Mouse (Mus musculus) spleen, postnatal 14 days (tissue): ENCODE results near the gene Nat8.
"Not testable (repeated sequence)": the region's sequence is repeated elsewhere in the genome, so short reads cannot be mapped to it uniquely, and the experiment has no call there.

ENCODE experiments used
- DNase-seq, 2 experiments: peaks; one replicate each; pipeline ENCODE4 v3.0.0; 2021 to 2022; ENCODE audit warnings: low spot score in 2 of 2

Gene Nat8

DNA sequence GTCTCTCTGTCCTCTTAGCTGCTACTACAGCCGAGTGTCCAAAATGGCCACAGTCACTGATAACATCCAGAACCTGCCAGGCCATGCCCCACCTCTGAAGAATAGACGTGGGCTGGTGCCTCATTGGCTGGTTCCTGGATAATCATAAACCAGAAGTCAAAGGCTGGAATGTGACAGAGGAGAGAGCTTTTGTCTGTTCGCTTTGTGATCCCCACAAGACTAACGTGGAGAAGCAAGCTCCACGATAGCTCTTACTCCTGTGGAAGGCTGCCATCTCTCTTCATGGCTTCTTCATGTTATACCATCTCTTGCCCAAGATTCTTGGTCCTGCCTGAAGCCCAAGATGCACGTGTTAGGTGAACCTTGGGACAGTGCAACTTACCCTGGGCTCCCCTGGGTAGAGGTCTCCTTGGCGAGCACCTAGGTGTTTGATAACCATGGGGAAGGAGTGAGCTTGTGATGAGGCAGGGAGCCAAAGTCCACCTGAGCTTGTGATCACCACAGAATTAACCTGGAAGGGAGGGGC, at the start of gene Nat8:
Gene Nat8, minus strand, starts transcription at position 287 of the 526 bp plus-strand sequence.
- DNase-seq = no peak

DNA sequence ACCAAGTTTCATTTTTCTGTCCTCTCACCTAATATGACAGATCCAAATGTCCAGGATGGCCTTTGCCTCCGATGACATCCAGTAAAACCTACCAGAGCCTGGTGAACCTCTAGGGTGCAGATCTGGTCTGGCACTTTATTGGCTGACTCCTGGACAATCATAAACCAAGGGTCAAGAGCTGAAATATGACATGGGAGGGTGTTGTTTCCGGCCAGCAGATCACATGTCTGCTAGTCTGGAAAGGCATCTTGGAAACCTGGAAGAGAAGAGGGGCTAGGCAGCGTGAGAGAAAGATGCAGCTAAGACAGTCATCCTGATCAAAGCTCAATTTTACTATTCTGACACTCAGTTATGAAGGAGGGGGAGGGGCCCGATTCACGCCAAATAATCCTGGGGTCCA, 37.1 kb upstream of the Nat8 start, which contains the start of gene Nat8f2:
Gene Nat8f2, minus strand, starts transcription at position 153 of the 400 bp plus-strand sequence.
- DNase-seq = not testable (repeated sequence)

DNA sequence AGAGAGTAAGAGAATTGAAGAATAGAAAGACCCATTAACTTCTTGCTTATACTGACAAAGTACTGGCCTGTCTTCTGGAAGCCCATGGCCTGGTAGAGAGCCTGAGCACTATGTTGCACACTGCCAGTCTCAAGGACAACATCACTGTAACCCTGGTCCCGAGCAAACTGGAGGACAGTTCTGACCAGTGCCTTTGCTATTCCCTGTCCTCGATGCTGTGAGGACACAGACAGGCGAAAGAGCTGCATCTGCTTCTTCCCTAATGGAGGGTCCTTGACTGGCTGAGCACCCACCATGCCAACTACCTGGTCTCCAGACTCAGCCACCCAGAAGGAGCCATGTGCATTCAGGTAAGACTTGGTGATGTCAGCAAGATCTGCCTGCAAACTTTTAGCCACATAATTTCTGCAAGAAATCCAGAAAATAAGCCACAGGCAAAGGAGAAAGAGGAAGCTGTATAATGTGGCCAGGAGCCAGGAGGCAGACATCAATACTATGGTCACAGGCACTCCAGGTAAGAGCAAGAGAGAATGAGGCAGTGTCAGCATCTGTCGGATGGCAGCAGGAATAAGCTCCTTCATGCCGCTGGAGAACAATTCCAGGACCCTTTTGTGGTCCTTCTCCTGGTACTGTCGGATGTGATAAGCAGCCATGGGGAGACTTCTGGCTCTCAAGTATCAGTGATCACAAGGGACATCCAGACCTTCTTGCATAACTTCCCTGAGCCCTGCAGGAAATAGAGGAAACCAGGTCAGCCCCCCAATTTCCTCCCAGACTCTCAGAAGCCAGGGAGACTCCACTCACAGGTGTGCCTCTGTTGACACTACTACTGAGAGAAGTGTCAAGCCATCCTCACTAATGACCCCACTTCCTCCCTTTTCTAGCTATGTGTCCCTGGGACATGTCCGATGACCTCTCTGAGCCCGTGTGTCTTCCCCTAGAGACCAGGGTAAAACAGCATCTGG, 36.1 kb upstream of the Nat8 start:
- no peak for DNase-seq

DNA sequence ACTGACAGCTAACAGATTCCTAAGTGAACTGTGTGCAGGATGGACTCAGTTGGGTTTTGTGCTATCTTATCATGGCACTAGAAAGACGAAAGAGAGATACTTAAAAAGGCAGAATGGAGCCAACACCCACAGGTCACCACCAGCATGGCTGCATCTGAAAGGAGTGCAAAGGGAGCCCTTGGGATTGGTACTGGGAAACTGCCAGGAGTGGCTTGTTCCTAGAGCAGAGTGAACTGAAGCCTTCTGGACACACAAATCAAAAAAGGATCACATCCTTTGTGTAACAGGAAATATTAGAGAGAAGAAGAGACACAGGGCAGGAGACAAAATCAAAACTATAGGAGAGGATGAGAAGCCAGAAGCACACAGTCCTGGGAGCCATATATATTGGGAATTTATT, 35.1 kb upstream of the Nat8 start:
- DNase-seq = not testable (repeated sequence)

DNA sequence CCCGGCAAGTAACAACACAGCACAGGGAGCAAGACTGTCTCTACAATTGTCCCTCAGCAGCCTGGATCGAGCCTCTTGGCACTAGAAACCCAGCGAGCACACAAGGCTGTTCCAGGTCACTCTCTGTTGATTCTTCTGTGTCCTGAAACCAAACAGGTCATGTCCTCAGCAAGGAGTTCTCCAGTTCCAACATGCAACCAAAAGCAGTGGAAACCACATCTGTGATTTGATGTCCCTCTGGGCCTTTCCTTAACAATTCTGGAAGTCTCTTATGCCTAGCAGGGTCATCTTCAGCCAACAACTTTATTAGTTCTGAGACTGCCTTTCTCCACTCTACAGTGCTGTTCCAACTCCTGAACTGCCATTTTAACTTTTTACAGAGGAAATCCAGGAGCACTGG, 34.3 kb upstream of the Nat8 start:
- DNase-seq = not testable (repeated sequence)

DNA sequence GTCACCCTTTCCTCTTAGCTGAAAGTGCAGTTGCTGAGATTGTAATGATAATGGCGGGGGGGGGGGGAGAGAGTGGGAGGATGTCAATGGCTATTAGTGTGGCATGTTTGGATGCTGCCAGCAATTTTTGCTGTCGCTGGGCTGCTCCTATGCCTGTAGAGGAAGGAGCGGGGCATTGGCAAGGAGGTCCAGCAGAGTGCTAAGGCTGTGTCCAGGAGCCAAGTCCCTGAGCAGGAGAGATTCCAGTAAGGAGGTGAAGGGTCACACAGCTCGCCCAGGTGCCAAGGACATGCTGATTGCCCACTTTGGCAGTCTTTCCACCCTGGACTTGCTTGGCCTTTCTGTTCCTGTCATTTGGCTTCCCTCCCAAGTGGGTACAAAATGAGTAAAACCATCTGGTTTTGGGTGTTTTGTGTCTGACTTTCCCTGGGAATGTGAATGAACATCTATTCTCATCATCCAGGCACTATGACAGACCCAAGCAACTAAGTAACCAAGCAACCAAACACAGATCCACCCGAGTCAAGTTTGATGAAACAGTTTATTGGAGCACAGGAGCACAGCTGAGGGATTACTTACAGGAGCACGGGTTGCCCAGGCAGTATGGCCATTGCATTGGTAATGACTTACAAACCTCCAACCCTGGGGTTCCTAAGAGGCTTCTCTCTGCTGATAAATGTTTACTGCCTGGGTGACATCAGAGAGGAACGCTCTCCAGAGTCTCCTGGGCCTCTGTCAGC, 33.2 kb upstream of the Nat8 start:
- not testable (repeated sequence) for DNase-seq

DNA sequence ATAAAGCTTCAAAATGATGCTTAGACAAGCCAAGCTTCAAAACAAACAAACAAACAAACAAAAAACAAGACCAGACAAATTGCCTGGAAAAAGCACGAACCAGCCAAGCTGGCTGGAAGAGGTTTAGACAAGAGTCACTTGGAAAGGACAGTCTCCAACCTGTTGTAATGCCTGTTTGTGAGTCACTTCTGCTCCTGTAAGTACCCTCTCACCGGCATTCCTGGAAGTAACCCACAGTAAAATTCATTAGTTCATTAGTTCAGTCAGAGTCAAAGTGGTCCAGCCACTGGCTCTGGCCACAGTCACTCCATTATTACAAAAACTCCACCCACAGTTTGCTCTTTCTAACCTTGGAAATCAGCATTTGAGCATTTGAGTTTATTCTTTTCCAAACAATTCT, 32.0 kb upstream of the Nat8 start:
- no peak for DNase-seq

DNA sequence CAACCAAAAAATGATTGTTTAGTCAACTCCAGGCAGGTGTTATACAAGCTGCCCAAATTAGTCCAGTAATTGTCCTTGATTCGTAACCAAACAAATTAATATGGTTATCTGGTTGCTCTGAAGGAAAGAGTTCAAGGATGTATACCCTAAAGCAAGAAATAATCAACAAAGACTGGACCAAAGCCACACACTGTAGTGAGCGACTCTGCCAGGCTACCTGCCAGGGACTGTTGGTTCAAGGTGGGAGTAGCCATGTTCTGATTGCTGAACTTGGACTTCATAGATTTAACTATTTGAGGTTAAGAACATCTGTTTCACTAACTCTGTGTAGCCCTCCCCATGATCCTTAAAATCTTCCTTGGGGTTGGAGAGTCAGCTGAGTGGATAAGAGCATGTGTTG, 31.3 kb upstream of the Nat8 start:
- no peak for DNase-seq

DNA sequence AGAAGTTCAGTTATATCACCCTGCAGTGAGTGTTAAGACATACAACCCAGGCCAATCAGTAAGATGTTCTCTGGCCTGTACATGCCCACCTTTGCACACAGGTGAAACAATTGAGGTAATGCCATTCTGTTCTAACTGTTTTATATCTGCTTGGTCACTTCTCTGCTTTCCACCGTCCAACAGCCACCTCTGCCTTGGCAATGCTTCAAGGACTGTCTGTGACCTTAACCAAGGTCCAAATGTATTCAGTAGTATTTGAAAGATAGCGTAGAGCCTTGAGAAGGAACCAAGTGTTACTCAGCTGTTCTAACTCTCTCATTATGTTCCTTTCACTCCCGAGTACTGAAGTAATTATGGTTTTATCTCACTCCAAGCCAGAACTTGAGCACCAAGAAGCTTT, 30.7 kb upstream of the Nat8 start:
- no peak for DNase-seq

DNA sequence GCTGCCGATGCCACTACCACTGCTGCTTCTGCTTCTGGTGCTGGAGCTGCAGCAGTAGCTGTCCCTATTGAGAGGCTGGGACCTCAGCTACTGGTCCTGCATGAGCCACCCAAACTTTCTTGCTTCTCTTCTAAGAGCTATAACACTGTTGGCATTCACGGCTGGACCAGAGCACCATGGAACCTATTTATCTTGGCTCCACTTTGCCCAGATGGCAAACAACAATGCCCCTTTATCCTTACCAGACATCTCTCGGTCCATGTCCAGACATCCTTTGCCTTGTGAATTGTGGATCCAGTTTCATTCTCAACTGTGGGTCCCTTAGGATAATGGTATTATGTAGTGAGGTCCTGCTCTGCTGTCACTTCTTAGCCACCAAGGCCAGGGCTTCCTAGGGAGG, 29.4 kb upstream of the Nat8 start:
- DNase-seq = no peak

DNA sequence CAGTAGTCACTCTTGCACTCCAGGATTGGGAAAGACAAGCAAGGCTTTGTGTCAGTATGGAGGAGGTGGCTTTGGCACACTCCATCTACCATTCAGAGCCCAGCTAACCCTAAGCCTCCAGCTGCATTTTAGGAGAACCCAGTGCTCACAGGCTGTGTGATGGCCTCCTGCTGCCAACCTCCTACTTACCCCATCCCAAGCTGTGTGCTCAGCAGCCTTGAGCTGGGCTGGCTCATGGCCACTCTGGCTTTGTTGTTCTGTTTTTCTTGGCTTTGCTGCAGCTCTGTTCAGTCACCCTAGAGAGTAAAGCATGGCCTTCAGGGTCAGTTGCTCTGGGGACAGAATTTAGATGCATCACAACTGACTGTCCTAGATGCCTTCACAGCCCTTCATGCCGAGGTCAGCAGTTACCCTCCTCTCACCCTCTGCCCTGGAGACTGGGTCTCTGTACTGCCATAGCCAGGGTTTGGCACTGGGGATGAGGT, 24.4 kb upstream of the Nat8 start:
- no peak for DNase-seq

DNA sequence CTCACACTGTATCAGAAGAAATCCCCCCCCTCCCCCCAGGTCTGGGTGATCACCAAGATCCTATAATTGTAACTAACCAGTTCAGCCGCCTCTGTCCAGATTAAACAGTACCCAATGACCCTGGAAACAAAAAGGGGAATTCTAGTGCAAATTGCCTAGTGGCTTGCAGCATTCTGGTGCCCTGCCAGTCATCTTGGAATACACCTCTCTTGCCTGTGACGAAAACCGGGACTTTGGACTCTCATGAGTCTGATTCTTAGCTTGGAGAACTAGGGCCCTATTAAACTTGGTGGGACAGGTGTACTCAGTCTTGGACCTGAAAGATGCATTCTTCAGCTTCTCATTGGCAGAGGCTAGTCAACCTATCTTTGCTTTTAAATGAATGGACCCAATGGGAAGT, 21.6 kb upstream of the Nat8 start:
- no peak for DNase-seq

DNA sequence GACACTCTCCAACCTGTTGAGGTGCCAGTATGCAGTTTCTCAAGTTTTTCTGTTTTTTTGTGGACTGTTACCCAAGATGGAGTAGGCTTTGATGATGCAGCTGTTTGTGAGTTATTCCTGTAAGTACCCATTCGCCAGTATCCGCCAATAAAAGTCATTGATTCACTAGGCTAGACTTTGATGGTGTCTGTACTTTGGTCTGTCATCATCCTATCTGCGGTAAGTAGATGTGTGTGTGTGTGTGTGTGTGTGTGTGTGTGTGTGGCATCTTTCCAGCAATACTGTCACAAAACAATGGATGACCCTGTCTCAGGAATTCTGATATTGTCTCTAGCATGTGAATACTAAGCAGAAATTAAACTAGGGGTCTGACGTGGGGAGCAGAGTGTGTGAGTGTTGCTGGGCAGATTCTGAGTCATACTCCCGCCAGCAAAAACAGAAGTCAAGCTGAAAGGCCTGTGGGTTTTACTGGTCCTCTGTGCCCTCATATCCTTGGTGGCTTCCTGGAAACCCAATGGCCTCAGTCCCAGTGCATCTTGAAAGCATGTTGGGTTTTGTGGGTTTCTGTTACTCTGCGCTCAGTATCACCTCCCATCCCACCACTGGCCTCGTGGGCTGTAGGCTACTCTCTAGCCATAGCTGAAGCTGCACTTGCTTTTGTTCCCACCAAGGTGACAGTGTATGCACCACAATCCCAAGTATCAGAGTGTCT, 19.3 kb upstream of the Nat8 start:
- DNase-seq = no peak

DNA sequence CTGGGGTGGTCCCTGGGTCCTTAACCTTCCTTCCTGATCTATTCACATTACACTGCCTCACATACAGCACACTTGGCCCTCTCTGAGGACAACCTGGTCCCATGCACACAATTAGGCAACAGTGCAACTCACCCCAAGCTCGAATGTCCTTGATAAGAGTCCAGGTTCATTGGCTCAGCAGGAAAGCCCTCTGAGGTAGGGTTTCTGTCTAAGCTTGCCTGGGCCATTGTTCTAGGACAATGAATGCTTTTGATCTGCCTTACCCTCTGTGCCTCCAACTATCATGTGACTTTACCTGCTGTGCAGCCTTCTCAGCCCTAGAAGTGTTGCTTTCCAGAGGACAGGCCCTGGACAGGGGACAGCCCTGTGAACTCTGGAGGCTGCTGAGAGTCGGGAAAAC, 17.4 kb upstream of the Nat8 start:
- no peak for DNase-seq

DNA sequence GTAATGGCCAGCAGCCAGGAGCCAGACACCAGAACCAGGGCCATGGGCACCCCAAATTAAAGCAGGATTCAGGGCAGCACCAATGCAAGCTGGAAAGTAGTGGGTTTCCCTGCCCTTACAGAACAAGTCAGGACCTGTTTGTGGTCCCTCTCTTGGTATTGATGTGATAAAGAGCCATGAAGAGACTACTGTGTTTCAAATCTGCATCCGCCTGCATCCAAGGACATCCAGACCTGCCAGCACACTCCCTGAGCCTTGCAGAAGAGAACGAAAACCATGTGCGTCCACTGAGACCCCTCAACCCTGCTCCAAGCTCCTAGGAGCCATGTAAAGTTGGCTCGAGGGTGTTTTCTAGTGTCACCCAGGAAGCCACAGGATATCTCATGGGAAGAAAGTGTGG, 16.3 kb upstream of the Nat8 start:
- no peak for DNase-seq

DNA sequence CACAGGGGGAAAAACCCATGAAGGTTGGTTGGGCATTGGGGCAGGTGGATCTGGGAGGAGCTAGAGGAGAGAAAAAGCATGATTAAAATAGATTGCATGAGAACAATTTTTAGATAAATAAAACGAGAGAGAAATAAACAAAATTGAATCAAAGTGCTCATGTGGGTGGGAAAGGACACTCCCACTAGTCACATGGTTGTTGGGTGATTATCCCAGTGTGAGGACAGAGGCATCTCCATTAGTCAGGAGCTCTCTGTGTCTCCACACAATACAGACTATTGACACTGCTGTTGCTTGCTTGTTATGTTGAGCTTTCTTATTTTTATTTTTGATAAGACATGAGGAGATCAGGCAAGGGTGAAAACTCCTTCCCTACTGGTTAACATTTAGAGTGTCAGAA, 15.0 kb upstream of the Nat8 start:
- no peak for DNase-seq

DNA sequence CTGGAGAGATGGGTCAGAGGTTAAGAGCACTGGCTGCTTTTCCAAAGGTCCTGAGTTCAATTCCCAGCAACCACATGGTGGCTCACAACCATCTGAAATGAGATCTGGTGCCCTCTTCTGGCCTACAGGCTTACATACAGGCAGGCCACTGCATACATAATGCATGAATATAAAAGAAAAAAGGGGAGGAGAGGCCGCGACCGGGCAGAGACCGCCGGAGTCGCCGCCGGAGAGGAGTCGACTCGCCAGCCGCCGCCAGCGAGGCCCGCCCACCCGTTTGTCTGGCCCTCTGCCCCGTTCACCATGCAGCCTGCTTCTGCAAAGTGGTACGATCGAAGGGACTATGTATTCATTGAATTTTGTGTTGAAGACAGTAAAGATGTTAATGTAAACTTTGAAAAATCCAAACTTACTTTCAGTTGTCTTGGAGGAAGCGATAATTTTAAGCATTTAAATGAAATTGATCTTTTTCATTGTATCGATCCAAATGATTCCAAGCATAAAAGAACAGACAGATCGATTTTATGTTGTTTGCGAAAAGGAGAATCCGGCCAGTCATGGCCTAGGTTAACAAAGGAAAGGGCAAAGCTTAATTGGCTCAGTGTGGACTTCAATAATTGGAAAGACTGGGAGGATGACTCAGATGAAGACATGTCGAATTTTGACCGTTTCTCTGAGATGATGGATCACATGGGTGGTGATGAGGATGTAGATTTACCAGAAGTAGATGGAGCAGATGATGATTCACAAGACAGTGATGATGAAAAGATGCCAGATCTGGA, 12.0 kb upstream of the Nat8 start:
- not testable (repeated sequence) for DNase-seq

DNA sequence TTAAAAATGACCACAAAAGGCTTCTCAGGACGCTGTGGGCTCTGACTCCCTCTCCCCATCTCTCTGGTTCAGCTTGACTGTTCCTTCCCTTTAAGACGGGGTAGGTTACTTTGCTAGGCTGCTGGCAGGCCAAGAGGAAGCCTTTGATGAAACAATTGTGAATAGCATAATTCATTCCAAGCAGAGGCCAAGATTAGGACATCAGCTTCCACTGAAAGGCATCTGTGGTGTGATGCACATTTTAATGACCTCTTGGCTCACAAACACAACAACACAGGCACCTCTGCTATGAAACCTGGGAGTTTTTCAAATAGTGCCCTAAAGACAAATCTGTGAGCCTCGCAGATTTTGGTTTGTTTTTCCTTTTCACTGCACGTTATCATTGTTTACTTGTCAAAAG, 8.1 kb upstream of the Nat8 start:
- no peak for DNase-seq

DNA sequence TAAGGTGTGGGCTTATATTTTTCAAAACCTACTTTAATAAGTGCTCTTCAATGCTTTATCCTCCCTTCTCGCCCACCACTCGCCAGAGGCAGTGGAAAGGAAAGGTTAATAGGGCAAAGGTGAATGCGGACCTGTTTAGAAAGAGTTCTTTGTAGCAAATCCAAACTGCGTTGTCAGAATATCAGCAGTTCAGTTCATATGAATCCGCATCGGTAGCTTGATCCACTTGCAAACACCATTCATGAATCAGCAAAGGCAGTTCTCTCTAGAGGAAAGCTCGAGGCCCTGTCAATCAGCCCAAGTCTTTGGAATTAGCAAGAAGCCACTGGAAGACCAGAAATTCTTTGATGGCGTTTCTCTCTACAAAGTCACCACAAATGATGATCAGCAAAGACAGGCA, 6.8 kb upstream of the Nat8 start:
- no peak for DNase-seq

DNA sequence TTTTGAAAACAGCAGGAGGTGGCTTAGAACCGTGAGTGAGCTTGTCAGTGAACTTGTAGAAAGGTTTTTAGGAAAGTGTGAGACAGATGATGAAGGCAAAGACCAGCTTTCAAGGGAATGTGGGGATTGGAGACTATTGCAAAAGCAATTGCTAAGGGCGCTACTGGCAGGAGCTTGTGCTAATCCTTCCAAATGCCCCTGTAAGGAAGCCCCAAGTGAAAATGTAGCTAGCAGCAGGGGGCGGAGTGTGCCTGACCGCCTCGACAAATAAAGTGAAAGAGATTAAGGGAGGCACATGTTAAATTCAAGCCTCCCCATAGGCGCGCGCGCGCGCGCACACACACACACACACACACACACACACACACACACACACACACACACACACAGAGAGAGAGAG, 5.4 kb upstream of the Nat8 start:
- not testable (repeated sequence) for DNase-seq

DNA sequence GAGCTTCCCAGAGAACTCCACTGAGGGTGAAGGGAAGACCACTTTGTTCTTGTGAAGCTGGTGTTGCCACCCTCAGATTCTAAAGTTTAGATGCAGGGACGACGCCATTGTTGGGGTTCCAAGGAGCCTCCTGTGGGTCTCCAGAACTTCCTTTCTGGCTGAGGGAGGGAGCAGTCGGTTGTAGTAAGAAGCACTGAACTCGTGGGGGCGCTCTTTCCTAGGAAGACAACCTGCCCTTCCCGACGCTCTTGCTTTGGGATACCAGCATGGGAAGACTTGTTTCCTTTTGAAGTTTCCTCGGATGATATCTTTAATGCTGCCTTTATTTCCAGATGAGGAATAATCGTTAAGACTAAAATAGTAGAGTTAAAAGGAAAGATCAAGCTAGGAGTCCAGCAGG, 4.9 kb upstream of the Nat8 start:
- DNase-seq = not testable (repeated sequence)
